Mouse (Mus musculus) heart, adult 9 months (tissue): Measurements from ENCODE around the gene Gm49711.

Experiments
- DNase-seq, 2 experiments: peaks; one replicate each; pipeline ENCODE4 v3.0.0; 2022; ENCODE audit warnings: low spot score in 2 of 2

Gene Gm49711

DNA sequence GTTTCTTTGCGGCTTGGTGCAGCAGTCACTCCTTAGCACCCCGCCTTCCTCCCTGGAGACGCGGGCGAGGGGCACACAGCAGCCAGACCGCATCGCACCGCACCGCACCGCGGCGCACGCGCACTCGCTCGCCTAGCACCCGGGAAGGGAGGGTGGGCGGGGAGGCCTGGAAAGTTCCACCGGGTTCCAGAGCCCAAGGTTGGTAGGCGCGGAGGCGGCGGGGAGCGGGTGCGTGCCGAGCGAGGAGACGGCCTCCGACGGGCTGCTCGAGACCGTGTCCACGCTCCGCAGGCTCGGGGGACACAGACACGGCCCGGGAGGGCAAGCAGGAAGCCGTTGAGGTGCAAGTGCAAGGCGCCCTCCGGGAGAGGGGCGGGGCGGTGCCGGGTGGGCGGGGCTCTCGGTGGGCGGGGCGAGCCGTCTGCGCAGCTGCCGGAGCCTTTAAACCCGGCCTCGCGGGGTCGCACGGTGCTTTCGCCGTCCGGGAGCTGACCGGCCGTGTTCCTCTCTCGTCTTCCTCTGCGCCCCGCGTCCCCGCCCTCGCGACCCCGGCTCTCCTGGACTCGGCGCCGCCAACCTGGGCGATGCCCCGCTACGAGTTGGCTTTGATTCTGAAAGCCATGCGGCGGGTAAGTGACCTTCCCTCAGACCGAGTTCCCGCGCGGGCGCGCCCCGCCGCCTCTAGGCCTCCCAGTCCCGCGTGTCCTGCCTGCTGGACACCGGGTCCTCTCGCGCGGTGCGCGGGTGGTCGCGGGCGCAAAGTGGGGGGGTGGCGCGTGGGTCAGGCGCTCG, at the start of gene Gm49711, which contains the start of the genes Mrps6 and Slc5a3:
Gm49711 (plus strand) TSS at position 465 of the 792 bp plus-strand sequence.
Mrps6 (plus strand) TSS at position 419 of the 792 bp plus-strand sequence.
Slc5a3 (plus strand) TSS at position 471 of the 792 bp plus-strand sequence.
- peak; percentile 84 to 88 for DNase-seq

GRCm38 (mm10) chr16:92009586-92009985, 48.5 kb upstream of the Gm49711 start:
- DNase-seq: no peak

GRCm38 (mm10) chr16:92016792-92017191, 41.3 kb upstream of the Gm49711 start:
- DNase-seq: no peak

DNA sequence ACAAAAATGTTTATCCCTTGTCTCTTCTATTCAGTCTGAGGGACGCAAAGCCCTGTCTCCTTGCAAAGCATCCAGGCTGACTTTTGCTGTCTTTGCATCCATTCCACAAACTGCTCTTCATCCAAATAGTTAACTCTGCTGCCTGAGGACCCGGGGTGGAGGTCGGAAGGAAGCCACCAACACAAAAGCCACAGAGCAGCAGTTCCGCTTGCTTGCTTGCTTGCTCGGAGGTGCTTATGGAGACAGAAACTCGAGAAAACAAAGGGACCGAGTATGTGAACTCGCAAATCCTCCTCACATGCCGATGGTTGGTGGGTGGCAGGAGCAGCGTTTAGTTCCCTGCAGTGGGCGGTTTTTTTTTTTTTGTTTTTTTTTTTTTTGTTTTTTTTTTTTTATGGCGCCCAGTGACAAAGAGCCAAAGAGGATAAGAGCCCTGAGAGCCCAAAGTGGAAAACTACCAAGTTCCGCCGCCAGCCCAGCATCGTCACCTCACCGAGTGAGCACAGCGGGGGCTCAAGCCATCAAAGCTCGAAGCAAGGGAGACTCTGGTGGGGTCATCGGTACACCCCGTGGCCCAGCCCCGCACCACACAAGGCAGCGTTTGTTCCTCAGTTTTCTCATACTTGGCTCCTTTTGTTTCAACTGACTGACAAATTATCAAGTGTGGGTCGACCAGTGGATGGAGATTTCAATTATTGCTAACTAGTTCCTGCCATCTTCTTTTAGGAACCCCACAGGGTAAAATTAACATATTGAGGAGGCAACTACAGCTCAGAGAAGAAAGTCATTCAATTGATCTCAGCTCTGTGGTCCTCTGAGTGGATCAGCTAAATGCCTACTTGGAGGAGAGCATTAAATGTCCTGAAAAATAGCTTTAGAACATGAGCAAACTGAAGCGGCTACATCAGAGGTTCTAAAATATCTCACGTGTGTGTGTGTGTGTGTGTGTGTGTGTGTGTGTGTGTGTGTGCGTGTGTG, 38.7 kb upstream of the Gm49711 start:
- DNase-seq: peak; percentile 13 to 33

DNA sequence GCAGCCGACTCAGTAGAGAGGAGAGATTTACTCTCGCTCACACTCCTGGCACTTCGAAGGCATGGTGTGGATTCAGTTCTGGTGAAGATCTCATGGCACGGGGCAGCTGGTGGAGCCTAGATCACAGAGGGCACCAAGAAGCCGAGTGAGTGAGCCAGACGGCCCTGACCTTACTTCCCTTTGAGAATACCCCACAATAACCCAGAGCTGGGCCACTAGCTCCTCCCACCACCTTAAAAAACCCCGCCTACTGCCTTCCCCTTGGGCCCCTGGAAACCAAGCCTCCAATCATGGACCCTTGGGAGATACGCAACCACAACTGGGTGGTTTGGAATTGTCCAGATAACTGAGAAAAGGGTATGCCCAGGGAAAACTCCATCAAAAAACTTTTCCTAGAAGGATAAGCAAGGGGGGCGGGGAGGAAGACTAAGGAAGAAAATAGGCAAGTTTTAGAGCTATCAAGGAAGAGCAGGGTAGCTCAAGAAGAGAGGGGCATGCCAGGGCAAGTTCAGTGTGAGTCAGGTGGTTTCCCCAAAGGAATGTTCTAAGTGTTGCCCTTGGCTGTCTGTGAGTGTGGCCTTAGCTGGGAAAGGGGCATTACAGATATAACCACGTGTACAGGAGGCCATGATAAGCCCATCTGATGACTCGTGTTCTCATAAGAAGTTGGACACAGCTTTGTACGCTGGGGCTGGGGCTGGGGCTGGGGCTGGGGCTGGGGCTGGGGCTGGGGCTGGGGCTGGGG, 36.3 kb upstream of the Gm49711 start:
- no peak for DNase-seq

GRCm38 (mm10) chr16:92022494-92023283, 35.4 kb upstream of the Gm49711 start:
- no peak for DNase-seq

DNA sequence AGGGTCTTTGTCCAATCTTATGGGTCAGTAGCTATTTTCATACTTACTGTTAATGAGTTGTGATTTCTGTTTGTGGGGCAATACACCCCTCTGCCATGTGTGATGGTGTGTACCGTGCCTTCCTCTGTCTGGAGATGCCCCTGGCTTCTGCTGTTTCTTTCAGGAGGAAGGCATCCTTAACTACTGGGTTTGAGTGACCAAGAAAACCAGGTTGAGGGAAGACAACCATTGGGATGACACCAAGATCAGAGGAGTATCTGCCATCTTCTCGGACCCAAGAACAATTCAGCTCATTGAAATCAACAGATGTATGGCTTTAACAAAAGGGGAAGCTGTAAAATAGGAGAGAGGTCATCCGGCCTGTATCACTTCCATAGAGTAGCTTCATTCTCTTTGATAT, 24.8 kb upstream of the Gm49711 start:
- no peak for DNase-seq

DNA sequence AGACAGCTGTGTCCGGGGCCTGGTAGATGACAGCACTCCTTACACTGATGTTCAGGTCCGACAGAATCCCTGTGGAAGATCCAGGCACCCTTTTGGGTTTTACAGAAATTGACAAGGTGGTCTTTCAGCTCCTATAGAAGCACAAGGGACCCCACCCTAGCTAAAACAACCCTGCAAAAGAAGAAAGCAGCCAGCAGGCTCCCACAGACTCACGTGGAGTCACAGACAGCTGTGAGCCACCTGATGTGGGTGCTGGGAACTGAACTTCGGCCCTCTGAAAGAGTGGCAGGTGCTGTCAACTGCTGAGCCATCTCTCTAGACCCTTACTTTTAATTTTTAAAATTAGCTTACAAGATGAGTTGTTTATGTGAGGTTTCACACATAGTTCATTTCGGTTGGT, 23.4 kb upstream of the Gm49711 start:
- no peak for DNase-seq

DNA sequence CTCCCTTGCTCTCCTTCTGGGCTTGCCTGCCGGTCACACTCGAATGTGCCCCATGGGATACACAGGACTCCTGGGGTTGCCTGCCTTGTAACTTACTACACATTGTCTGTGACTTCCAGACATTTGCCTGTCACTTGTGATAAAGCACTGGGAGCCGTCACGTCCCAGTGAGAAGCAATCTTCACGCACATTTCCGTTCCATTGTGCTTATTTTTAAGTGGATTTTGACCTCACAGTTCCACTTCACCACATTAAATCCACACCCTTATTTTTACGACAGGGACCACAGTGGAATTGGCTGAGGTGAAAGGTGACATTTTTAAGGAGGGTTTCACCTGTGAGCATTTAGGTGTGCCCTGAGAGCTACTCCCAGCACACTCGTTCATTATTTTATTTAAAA, 21.4 kb upstream of the Gm49711 start:
- no peak for DNase-seq

- DNase-seq: no peak
These were observed 20.1 kb upstream of the Gm49711 start for GRCm38 (mm10) chr16:92037891-92038607.

GRCm38 (mm10) chr16:92039421-92039820, 18.7 kb upstream of the Gm49711 start:
- no peak for DNase-seq

DNA sequence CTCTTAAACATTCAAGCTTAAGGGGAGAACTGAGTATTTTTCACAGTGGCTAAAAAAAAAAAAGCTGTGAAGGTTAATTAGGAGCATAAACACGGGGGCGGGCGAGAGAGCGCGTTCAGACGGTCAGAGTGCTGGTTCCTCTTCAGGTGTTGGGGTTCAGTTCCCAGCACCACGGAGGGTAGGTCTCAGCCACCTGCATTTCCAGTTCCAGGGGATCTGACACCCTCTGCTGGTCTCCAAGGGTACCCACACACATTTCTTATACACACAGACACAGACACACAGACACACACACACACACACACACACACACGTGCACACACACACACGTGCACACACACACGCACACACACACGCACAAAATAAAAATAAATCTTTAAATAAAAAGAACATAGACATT, 18.1 kb upstream of the Gm49711 start:
- no peak for DNase-seq

- no peak for DNase-seq
These were observed 6.3 kb upstream of the Gm49711 start for GRCm38 (mm10) chr16:92051777-92052310.

- DNase-seq: no peak
These were observed 5.5 kb upstream of the Gm49711 start for GRCm38 (mm10) chr16:92052569-92052968.

- no peak for DNase-seq
These were observed 1.4 kb upstream of the Gm49711 start for GRCm38 (mm10) chr16:92056711-92057110.

- DNase-seq: no peak
These were observed 662 bp upstream of the Gm49711 start for GRCm38 (mm10) chr16:92057456-92057851.

- no peak for DNase-seq
These were observed 816 bp downstream of the Gm49711 start for GRCm38 (mm10) chr16:92058644-92059620.

- DNase-seq: no peak
These were observed 2.1 kb downstream of the Gm49711 start for GRCm38 (mm10) chr16:92060213-92060612.

DNA sequence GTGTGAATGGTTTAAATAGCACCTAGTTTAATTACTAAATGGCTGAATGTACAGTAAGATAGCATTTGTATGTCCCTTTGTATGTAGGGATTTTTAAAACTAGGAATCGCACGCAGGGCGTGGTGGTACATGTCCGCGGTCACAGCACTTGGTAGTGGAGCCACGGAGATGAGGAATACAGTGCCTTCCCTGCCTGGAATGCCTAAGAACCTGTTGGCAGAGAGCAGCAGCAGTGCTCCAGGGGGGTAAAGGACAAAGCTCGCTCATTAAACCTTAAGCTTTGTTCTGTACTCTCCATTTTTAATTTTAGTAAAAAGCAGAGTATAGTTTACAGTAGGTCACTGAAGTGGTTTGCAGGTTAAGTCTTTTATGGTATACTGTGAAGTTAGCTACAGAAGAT, 3.5 kb downstream of the Gm49711 start:
- DNase-seq: no peak
